Mouse (Mus musculus) urinary bladder, postnatal 0 days (tissue): ENCODE data around the gene 1700025F22Rik. TPM values are rescaled to one million over a fixed set of nuclear protein-coding genes. Genes with fewer than 3 reads are reported as not detected.

Source experiments
- polyA plus RNA-seq: library from polyadenylated mRNA; unstranded; fragments of >200 nt; fragmentation: Nextera tagmentation; extraction: Ambion mirVana; gene quantifications from 2 replicates; pipeline ENCODE4 v1.2.1, GENCODE M21; 2015

Gene 1700025F22Rik
- not detected in 2 replicates for polyA plus RNA-seq

GRCm38 (mm10) chr19:11165172-11165571 lies at the start of gene 1700025F22Rik:
1700025F22Rik (minus strand) TSS chr19:11165320.

GRCm38 (mm10) chr19:11196546-11196945 lies 31.4 kb upstream of the 1700025F22Rik start, which contains the start of gene Ms4a13:
Ms4a13 (minus strand) TSS chr19:11196737.

GRCm38 (mm10) chr19:11130776-11131175 lies 34.3 kb downstream of the 1700025F22Rik start, which contains the start of gene 1700017D01Rik:
1700017D01Rik (minus strand) TSS chr19:11130876.

Other genes with a start within 250 kb of the 1700025F22Rik start
- gene Zp1, start 244.7 kb downstream of the 1700025F22Rik start, polyA plus RNA-seq = 0.24 and 0.46 TPM in 2 replicates
- gene Ptgdr2, start 228.2 kb downstream of the 1700025F22Rik start, polyA plus RNA-seq = 0.11 TPM in 1 of 2 replicates, not detected in the other
- 20.8 and 21.6 TPM in 2 replicates for gene Ccdc86, start 216.1 kb downstream of the 1700025F22Rik start, polyA plus RNA-seq
- 0.17 and 0.27 TPM in 2 replicates for gene Ms4a10, start 190.7 kb downstream of the 1700025F22Rik start, polyA plus RNA-seq
- gene Ms4a15, start 172.1 kb downstream of the 1700025F22Rik start, polyA plus RNA-seq = not detected in 2 replicates
- not detected in 2 replicates for gene Ms4a18, start 147.3 kb downstream of the 1700025F22Rik start, polyA plus RNA-seq
- 0.87 and 8.1 TPM in 2 replicates for gene Ms4a8a, start 84.2 kb downstream of the 1700025F22Rik start, polyA plus RNA-seq
- not detected in 2 replicates for gene 1700017D01Rik, start 34.4 kb downstream of the 1700025F22Rik start, polyA plus RNA-seq
- not detected in 2 replicates for gene Ms4a13, start 31.4 kb upstream of the 1700025F22Rik start, polyA plus RNA-seq
- gene Ms4a12, start 67.1 kb upstream of the 1700025F22Rik start, polyA plus RNA-seq = not detected in 2 replicates
- 0.06 and 0.10 TPM in 2 replicates for gene Ms4a1, start 100.9 kb upstream of the 1700025F22Rik start, polyA plus RNA-seq
- gene Ms4a5, start 118.6 kb upstream of the 1700025F22Rik start, polyA plus RNA-seq = not detected in 2 replicates
- 0.06 and 0.08 TPM in 2 replicates for gene Ms4a14, start 149.1 kb upstream of the 1700025F22Rik start, polyA plus RNA-seq
- 9.4 and 14.2 TPM in 2 replicates for gene Ms4a7, start 170.8 kb upstream of the 1700025F22Rik start, polyA plus RNA-seq
- 11.4 and 16.9 TPM in 2 replicates for gene Ms4a4a, start 210.2 kb upstream of the 1700025F22Rik start, polyA plus RNA-seq
- gene Ms4a4c, start 239.4 kb upstream of the 1700025F22Rik start, polyA plus RNA-seq = 0.64 and 1.1 TPM in 2 replicates